Mouse (Mus musculus) intestine, embryonic 14.5 days (tissue): ENCODE measurements around the gene Slc17a7. TPM values are rescaled to one million over a fixed set of nuclear protein-coding genes. Genes with fewer than 3 reads are reported as not detected.

ENCODE experiments used
- ATAC-seq: fragments of 200-750 bp; cut with Nextera tagmentation; replicated peaks from 2 replicates; pipeline ENCODE4 v1.8.0; 2017; ENCODE audit warnings: low read depth, moderate number of reproducible peaks, moderate TSS enrichment, moderate library complexity; ENCODE audit not compliant: low FRiP score, low TSS enrichment
- DNase-seq: peaks from one replicate; pipeline ENCODE4 v3.0.0-alpha.2; 2018; ENCODE audit warnings: low spot score
- H3K27ac ChIP-seq: fragments of 300-500 bp; sonication (generic); 2 replicates; pipeline ENCODE4 v1.5.1; 2014; ENCODE audit warnings: low read depth, mild to moderate bottlenecking, control low read depth
- H3K27me3 ChIP-seq: fragments of 300-500 bp; sonication (generic); replicated peaks from 2 replicates; pipeline ENCODE4 v1.6.1; 2014; ENCODE audit warnings: low read length, control low read depth; ENCODE audit not compliant: control insufficient read depth, insufficient read depth
- H3K36me3 ChIP-seq: fragments of 300-500 bp; sonication (generic); 2 replicates; pipeline ENCODE4 v1.6.1; 2014; ENCODE audit warnings: low read length, control low read depth; ENCODE audit not compliant: control insufficient read depth, insufficient read depth
- H3K4me1 ChIP-seq: fragments of 300-500 bp; sonication (generic); replicated peaks from 2 replicates; pipeline ENCODE4 v1.6.1; 2014; ENCODE audit warnings: low read length, control low read depth, mixed read lengths; ENCODE audit not compliant: control insufficient read depth, insufficient read depth
- H3K4me2 ChIP-seq: fragments of 300-500 bp; sonication (generic); 2 replicates; pipeline ENCODE4 v1.6.1; 2014; ENCODE audit warnings: low read length
- H3K4me3 ChIP-seq: fragments of 300-500 bp; sonication (generic); 2 replicates; pipeline ENCODE4 v1.5.1; 2014; ENCODE audit warnings: low read depth, low read length, control low read depth, mixed read lengths
- H3K9ac ChIP-seq: fragments of 300-500 bp; sonication (generic); 2 replicates; pipeline ENCODE4 v1.6.1; 2014; ENCODE audit warnings: mild to moderate bottlenecking, low read length
- H3K9me3 ChIP-seq: fragments of 300-500 bp; sonication (generic); 2 replicates; pipeline ENCODE4 v1.6.1; 2016; ENCODE audit warnings: low read length, control low read depth; ENCODE audit not compliant: control insufficient read depth
- WGBS: fragments of 180-500 bp; shearing (Covaris S2); extraction: QIAGEN DNeasy Blood & Tissue Kit; methylation state at CpG from one replicate; pipeline ENCODE4 v1.1.7; 2014; 5-methylcytosine and 5-hydroxymethylcytosine counted together
- polyA plus RNA-seq: library from polyadenylated mRNA; unstranded; fragments of >200 nt; fragmentation: Nextera tagmentation; extraction: Ambion mirVana; gene quantifications from 2 replicates; pipeline ENCODE4 v1.2.1, GENCODE M21; 2014

The Slc17a7 gene
- polyA plus RNA-seq, 1 experiment from 2014 or later = 0.07 TPM

- Histone ChIP-seq H3K27me3 (peaks cover 21% of the 10 kb centered on the region; the same call in 1 of the 2 replicates), H3K9me3 (no peaks in the 10 kb centered on the region), H3K9ac (no peak overlapping the region), H3K4me1 (no peaks in the 10 kb centered on the region), H3K36me3 (no peaks in the 10 kb centered on the region), H3K4me2 (no peak overlapping the region), H3K27ac (no peak overlapping the region), H3K4me3 (no peak overlapping the region)
- DNase-seq (no peak), ATAC-seq (no peak)
- 87% methylated on average over 7 of the region's 7 CpGs for WGBS
Measured at GRCm38 (mm10) chr7:45192585-45193310, 29.0 kb downstream of the Slc17a7 start.

- H3K4me2 ChIP-seq = no peak overlapping the region
- no peaks in the 10 kb centered on the region for H3K36me3 ChIP-seq
- 67% methylated on average over 5 of the region's 5 CpGs for WGBS
- no peak for DNase-seq
- no peaks in the 10 kb centered on the region for H3K4me1 ChIP-seq
- H3K27me3 ChIP-seq = peaks cover 16% of the 10 kb centered on the region; the same call in 1 of the 2 replicates
- H3K9me3 ChIP-seq = no peaks in the 10 kb centered on the region
- no peak overlapping the region for H3K27ac ChIP-seq
- H3K4me3 ChIP-seq = no peak overlapping the region
- H3K9ac ChIP-seq = no peak overlapping the region
- ATAC-seq = no peak
Measured at GRCm38 (mm10) chr7:45193406-45193805, 29.7 kb downstream of the Slc17a7 start.

GRCm38 (mm10) chr7:45193871-45194785, 30.4 kb downstream of the Slc17a7 start:
- ATAC-seq (no peak), DNase-seq (no peak)
- Histone ChIP-seq H3K4me1 (no peaks in the 10 kb centered on the region), H3K4me2 (no peak overlapping the region), H3K9ac (no peak overlapping the region), H3K27ac (no peak overlapping the region), H3K9me3 (no peaks in the 10 kb centered on the region), H3K36me3 (no peaks in the 10 kb centered on the region), H3K27me3 (peaks cover 10% of the 10 kb centered on the region; the same call in 1 of the 2 replicates), H3K4me3 (no peak overlapping the region)
- 64% methylated on average over 17 of the region's 17 CpGs for WGBS

DNA sequence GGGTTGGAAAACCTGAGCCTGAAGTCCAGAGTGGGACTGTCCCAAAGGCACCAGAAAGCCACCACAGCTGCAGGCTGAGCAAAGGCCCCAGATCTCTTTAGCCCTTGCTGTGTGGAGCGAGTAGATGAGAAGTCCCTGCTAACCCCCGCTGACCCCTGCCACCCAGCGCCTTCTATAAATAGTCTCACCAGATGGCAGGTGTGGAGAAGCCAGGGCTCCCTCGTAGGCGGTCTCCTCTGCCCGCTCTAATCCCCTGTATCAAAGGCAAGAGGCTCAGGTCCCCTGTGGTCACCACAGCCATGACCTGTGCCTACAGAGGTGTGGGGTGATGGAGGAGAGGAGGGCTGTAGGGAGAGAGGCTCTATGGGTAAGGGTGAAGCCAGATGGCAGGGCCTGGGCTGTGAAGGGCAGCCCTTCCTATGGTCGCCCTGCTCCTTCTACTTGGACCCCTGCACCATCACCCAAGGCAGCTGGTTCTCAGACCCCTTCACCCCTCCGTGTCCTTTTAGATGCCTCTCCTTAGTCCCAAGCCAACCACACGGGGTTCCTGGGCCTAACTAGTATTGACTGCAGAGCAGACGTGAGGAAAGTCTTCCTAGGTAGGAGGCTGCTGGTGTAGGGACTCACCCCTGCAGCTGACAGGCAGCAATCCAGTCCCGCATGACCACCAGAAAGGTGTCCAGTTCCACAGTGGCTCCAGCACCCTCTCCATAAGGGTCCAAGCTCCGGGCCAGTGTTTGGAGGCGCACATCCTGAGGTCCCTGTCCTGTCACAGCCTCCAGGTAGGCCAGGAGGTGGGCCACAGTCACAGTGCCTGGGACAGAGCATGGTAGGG, 31.8 kb downstream of the Slc17a7 start:
- ATAC-seq (no peak), DNase-seq (no peak)
- 57% methylated on average over 13 of the region's 13 CpGs for WGBS
- H3K4me2 ChIP-seq = no peak overlapping the region
- H3K36me3 ChIP-seq = no peaks in the 10 kb centered on the region
- H3K4me3 ChIP-seq = no peak overlapping the region
- H3K27me3 ChIP-seq = no peaks in the 10 kb centered on the region
- H3K9ac ChIP-seq = no peak overlapping the region
- H3K27ac ChIP-seq = no peak overlapping the region
- H3K4me1 ChIP-seq = no peaks in the 10 kb centered on the region
- no peaks in the 10 kb centered on the region for H3K9me3 ChIP-seq

GRCm38 (mm10) chr7:45196176-45196535, 32.4 kb downstream of the Slc17a7 start:
- no peaks in the 10 kb centered on the region for H3K9me3 ChIP-seq
- no peaks in the 10 kb centered on the region for H3K4me1 ChIP-seq
- ATAC-seq (no peak), DNase-seq (no peak)
- H3K4me3 ChIP-seq = no peak overlapping the region
- no peak overlapping the region for H3K27ac ChIP-seq
- H3K27me3 ChIP-seq = no peaks in the 10 kb centered on the region
- H3K9ac ChIP-seq = no peak overlapping the region
- H3K4me2 ChIP-seq = no peak overlapping the region
- H3K36me3 ChIP-seq = no peaks in the 10 kb centered on the region
- WGBS = 88% methylated on average over 4 of the region's 4 CpGs

- Histone ChIP-seq H3K9ac (no peak overlapping the region), H3K9me3 (no peaks in the 10 kb centered on the region), H3K4me1 (no peaks in the 10 kb centered on the region), H3K4me2 (no peak overlapping the region), H3K27me3 (no peaks in the 10 kb centered on the region), H3K36me3 (no peaks in the 10 kb centered on the region), H3K4me3 (no peak overlapping the region), H3K27ac (no peak overlapping the region)
- no peak for DNase-seq
- ATAC-seq = no peak
- WGBS = 57% methylated on average over 5 of the region's 5 CpGs
Measured at GRCm38 (mm10) chr7:45196994-45197393, 33.2 kb downstream of the Slc17a7 start.

GRCm38 (mm10) chr7:45198435-45198834, 34.7 kb downstream of the Slc17a7 start:
- Histone ChIP-seq H3K36me3 (no peaks in the 10 kb centered on the region), H3K4me2 (no peak overlapping the region), H3K4me3 (no peak overlapping the region), H3K9ac (no peak overlapping the region), H3K4me1 (no peaks in the 10 kb centered on the region), H3K27ac (no peak overlapping the region), H3K9me3 (no peaks in the 10 kb centered on the region), H3K27me3 (no peaks in the 10 kb centered on the region; the same call in 1 of the 2 replicates)
- peak; percentile 71 for DNase-seq
- no peak for ATAC-seq
- WGBS = 12% methylated on average over 5 of the region's 5 CpGs

GRCm38 (mm10) chr7:45198961-45199360, 35.2 kb downstream of the Slc17a7 start:
- Histone ChIP-seq H3K4me3 (no peak overlapping the region), H3K4me1 (no peaks in the 10 kb centered on the region), H3K36me3 (no peaks in the 10 kb centered on the region), H3K9ac (no peak overlapping the region), H3K4me2 (no peak overlapping the region), H3K27me3 (no peaks in the 10 kb centered on the region; the same call in 1 of the 2 replicates), H3K9me3 (no peaks in the 10 kb centered on the region), H3K27ac (no peak overlapping the region)
- WGBS = 74% methylated on average over 11 of the region's 11 CpGs
- ATAC-seq (no peak), DNase-seq (no peak)
